Mouse (Mus musculus) embryonic facial prominence, embryonic 10.5 days (tissue): ENCODE results near the gene Ccdc173. TPM values are rescaled to one million over a fixed set of nuclear protein-coding genes. Genes with fewer than 3 reads are reported as not detected.

Source experiments
- DNase-seq: peaks from one replicate; pipeline ENCODE4 v3.0.0-alpha.2; 2017; ENCODE audit warnings: low spot score
- H3K27ac ChIP-seq: fragments of 300-500 bp; sonication (generic); replicated peaks from 2 replicates; pipeline ENCODE4 v1.5.1; 2016; ENCODE audit warnings: mild to moderate bottlenecking
- H3K27me3 ChIP-seq: fragments of 300-500 bp; sonication (generic); replicated peaks from 2 replicates; pipeline ENCODE4 v1.6.1; 2016; ENCODE audit warnings: low read depth, mild to moderate bottlenecking; ENCODE audit not compliant: poor library complexity, severe bottlenecking
- H3K36me3 ChIP-seq: fragments of 300-500 bp; sonication (generic); replicated peaks from 2 replicates; pipeline ENCODE4 v1.6.1; 2016; ENCODE audit warnings: mild to moderate bottlenecking, moderate library complexity
- H3K4me1 ChIP-seq: fragments of 300-500 bp; sonication (generic); 2 replicates; pipeline ENCODE4 v1.6.1; 2016
- H3K4me3 ChIP-seq: fragments of 300-500 bp; sonication (generic); 2 replicates; pipeline ENCODE4 v1.5.1; 2016; ENCODE audit warnings: mild to moderate bottlenecking, moderate library complexity
- H3K9me3 ChIP-seq: fragments of 300-500 bp; sonication (generic); 2 replicates; pipeline ENCODE4 v1.6.1; 2016; ENCODE audit warnings: mild to moderate bottlenecking
- WGBS: fragments of 180-500 bp; shearing (Covaris S2); methylation state at CpG from one replicate; pipeline ENCODE4 v1.1.7; 2016; 5-methylcytosine and 5-hydroxymethylcytosine counted together
- polyA plus RNA-seq: library from polyadenylated mRNA; unstranded; fragments of >200 nt; fragmentation: Nextera tagmentation; extraction: Ambion mirVana; gene quantifications from 2 replicates; pipeline ENCODE4 v1.2.1, GENCODE M21; 2016

The Ccdc173 gene
- polyA plus RNA-seq = 2.4 TPM in 2 replicates

GRCm38 (mm10) chr2:69789429-69790069 is at the start of gene Ccdc173, which contains the start of gene Phospho2:
Gene Ccdc173, minus strand, starts transcription at chr2:69789575.
Gene Phospho2, plus strand, starts transcription at chr2:69789623.
- WGBS = 1% methylated on average over 48 of the region's 48 CpGs
- Histone ChIP-seq H3K4me3 (peak within 1 kb of the TSS; percentile 76), H3K9me3 (no peaks in the 10 kb centered on the region), H3K27ac (peak within 1 kb of the TSS; percentile 89), H3K27me3 (no peaks in the 10 kb centered on the region), H3K4me1 (peaks cover 16% of the 10 kb centered on the region; the same call in 1 of the 2 replicates), H3K36me3 (peaks cover 20% of the 10 kb centered on the region)
- peak; percentile 99 for DNase-seq

- Histone ChIP-seq H3K9me3 (no peaks in the 10 kb centered on the region), H3K27ac (no peak overlapping the region), H3K4me1 (peaks cover 4% of the 10 kb centered on the region), H3K4me3 (no peak overlapping the region), H3K36me3 (peaks cover 34% of the 10 kb centered on the region), H3K27me3 (no peaks in the 10 kb centered on the region)
- DNase-seq = no peak
Measured at GRCm38 (mm10) chr2:69838707-69839106, 49.3 kb upstream of the Ccdc173 start.

GRCm38 (mm10) chr2:69837996-69838395 is 48.6 kb upstream of the Ccdc173 start:
- Histone ChIP-seq H3K9me3 (no peaks in the 10 kb centered on the region), H3K27ac (no peak overlapping the region), H3K27me3 (no peaks in the 10 kb centered on the region), H3K36me3 (peaks cover 41% of the 10 kb centered on the region), H3K4me1 (peaks cover 4% of the 10 kb centered on the region), H3K4me3 (no peak overlapping the region)
- DNase-seq = no peak
- 37% methylated on average over 3 of the region's 3 CpGs for WGBS

- Histone ChIP-seq H3K27me3 (no peaks in the 10 kb centered on the region), H3K4me1 (peaks cover 4% of the 10 kb centered on the region), H3K9me3 (no peaks in the 10 kb centered on the region), H3K4me3 (no peak overlapping the region), H3K27ac (no peak overlapping the region), H3K36me3 (peaks cover 47% of the 10 kb centered on the region)
- no peak for DNase-seq
- WGBS = 76% methylated on average over 7 of the region's 7 CpGs
Measured at GRCm38 (mm10) chr2:69837244-69837967, 48.0 kb upstream of the Ccdc173 start.

- WGBS = 91% methylated on average over 8 of the region's 8 CpGs
- peaks cover 78% of the 10 kb centered on the region for H3K36me3 ChIP-seq
- H3K4me1 ChIP-seq = peaks cover 21% of the 10 kb centered on the region
- no peak overlapping the region for H3K4me3 ChIP-seq
- no peak for DNase-seq
- H3K9me3 ChIP-seq = no peaks in the 10 kb centered on the region
- no peak overlapping the region for H3K27ac ChIP-seq
- H3K27me3 ChIP-seq = no peaks in the 10 kb centered on the region
Measured at GRCm38 (mm10) chr2:69830116-69830515, 40.7 kb upstream of the Ccdc173 start.

- no peak overlapping the region for H3K27ac ChIP-seq
- H3K9me3 ChIP-seq = no peaks in the 10 kb centered on the region
- WGBS = 90% methylated on average over 2 of the region's 2 CpGs
- no peaks in the 10 kb centered on the region for H3K27me3 ChIP-seq
- no peak overlapping the region for H3K4me3 ChIP-seq
- H3K36me3 ChIP-seq = peaks cover 79% of the 10 kb centered on the region
- peaks cover 21% of the 10 kb centered on the region for H3K4me1 ChIP-seq
- no peak for DNase-seq
Measured at GRCm38 (mm10) chr2:69829680-69830079, 40.3 kb upstream of the Ccdc173 start.

- Histone ChIP-seq H3K27ac (peak overlapping the region; percentile 3; the same call in 1 of the 2 replicates), H3K36me3 (peaks cover 69% of the 10 kb centered on the region), H3K4me3 (no peak overlapping the region), H3K9me3 (no peaks in the 10 kb centered on the region), H3K4me1 (peaks cover 21% of the 10 kb centered on the region), H3K27me3 (no peaks in the 10 kb centered on the region)
- 53% methylated on average over 7 of the region's 7 CpGs for WGBS
- DNase-seq = no peak
Measured at GRCm38 (mm10) chr2:69828031-69828430, 38.7 kb upstream of the Ccdc173 start.

- no peaks in the 10 kb centered on the region for H3K27me3 ChIP-seq
- no peaks in the 10 kb centered on the region for H3K9me3 ChIP-seq
- no peak overlapping the region for H3K4me3 ChIP-seq
- peaks cover 53% of the 10 kb centered on the region for H3K36me3 ChIP-seq
- no peak for DNase-seq
- 70% methylated on average over 2 of the region's 2 CpGs for WGBS
- H3K27ac ChIP-seq = peak overlapping the region; percentile 35; the same call in 1 of the 2 replicates
- peaks cover 34% of the 10 kb centered on the region for H3K4me1 ChIP-seq
Measured at GRCm38 (mm10) chr2:69826380-69826779, 37.0 kb upstream of the Ccdc173 start.

GRCm38 (mm10) chr2:69825898-69826297 is 36.5 kb upstream of the Ccdc173 start:
- Histone ChIP-seq H3K4me3 (no peak overlapping the region), H3K9me3 (no peaks in the 10 kb centered on the region), H3K36me3 (peaks cover 48% of the 10 kb centered on the region), H3K27me3 (no peaks in the 10 kb centered on the region), H3K27ac (no peak overlapping the region), H3K4me1 (peaks cover 34% of the 10 kb centered on the region)
- no peak for DNase-seq
- 85% methylated on average over 10 of the region's 10 CpGs for WGBS

GRCm38 (mm10) chr2:69823129-69823677 is 33.8 kb upstream of the Ccdc173 start:
- 3% methylated on average over 45 of the region's 45 CpGs for WGBS

GRCm38 (mm10) chr2:69822361-69823128 is 33.2 kb upstream of the Ccdc173 start:
- peak overlapping the region; percentile 98 for H3K27ac ChIP-seq
- H3K36me3 ChIP-seq = peaks cover 21% of the 10 kb centered on the region
- no peaks in the 10 kb centered on the region for H3K9me3 ChIP-seq
- peaks cover 24% of the 10 kb centered on the region for H3K4me1 ChIP-seq
- peak overlapping the region; percentile 85 for H3K4me3 ChIP-seq
- WGBS = under 1% methylated on average over 80 of the region's 80 CpGs
- DNase-seq = peak; percentile 80
- no peaks in the 10 kb centered on the region for H3K27me3 ChIP-seq

More at GRCm38 (mm10) chr2:69823129-69823677, 33.8 kb upstream of the Ccdc173 start:
- H3K27ac ChIP-seq = peak overlapping the region; percentile 98
- peaks cover 29% of the 10 kb centered on the region for H3K4me1 ChIP-seq
- no peaks in the 10 kb centered on the region for H3K9me3 ChIP-seq
- peak; percentile 74 for DNase-seq
- peaks cover 23% of the 10 kb centered on the region for H3K36me3 ChIP-seq
- H3K4me3 ChIP-seq = peak overlapping the region; percentile 85
- H3K27me3 ChIP-seq = no peaks in the 10 kb centered on the region

- Histone ChIP-seq H3K4me3 (peak within 1 kb of the TSS; percentile 85), H3K36me3 (peaks cover 19% of the 10 kb centered on the region), H3K4me1 (peaks cover 23% of the 10 kb centered on the region), H3K9me3 (no peaks in the 10 kb centered on the region), H3K27ac (peak within 1 kb of the TSS; percentile 98), H3K27me3 (no peaks in the 10 kb centered on the region)
- WGBS = 26% methylated on average over 8 of the region's 8 CpGs
- DNase-seq = peak; percentile 31
Measured at GRCm38 (mm10) chr2:69821711-69822110, 32.3 kb upstream of the Ccdc173 start, which contains the start of gene Klhl23. Gene Klhl23, plus strand, starts transcription at chr2:69821944.
